Mouse (Mus musculus) megakaryocyte, embryonic 14.5 days (primary cell): ENCODE measurements around the gene Fmn2.

Experiments used
- FLI1 ChIP-seq: IDR thresholded peaks from 2 replicates; pipeline ENCODE4 v1.6.1; 2012; ENCODE audit warnings: low read length, inconsistent platforms, mixed read lengths
- GATA1 ChIP-seq: IDR thresholded peaks from 3 replicates; pipeline ENCODE4 v1.6.1; 2012; ENCODE audit warnings: mixed read lengths, low read length, inconsistent platforms, borderline replicate concordance

GRCm38 (mm10) chr1:174553272-174554007, 51.8 kb downstream of the Fmn2 start:
- TF ChIP-seq GATA1 (no peak), FLI1 (no peak)
